Mouse (Mus musculus) neural tube, embryonic 11.5 days (tissue): ENCODE measurements at regions not wholly inside any gene's neighbourhood (a gene's known extent, or its start where the extent isn't known, plus 50 kb on each side); places are given as distances from the start of the nearest gene placed in this dataset.
A peak's percentile ranks its signal among the peaks of the same experiment; 100 is the strongest.

Experiments
- ATAC-seq: fragments of 200-750 bp; cut with Nextera tagmentation; 2 replicates; pipeline ENCODE4 v1.8.0; 2017; ENCODE audit warnings: moderate number of reproducible peaks, mild to moderate bottlenecking, moderate TSS enrichment, moderate library complexity; ENCODE audit not compliant: insufficient read depth, low FRiP score, low TSS enrichment
- DNase-seq: peaks from one replicate; pipeline ENCODE4 v3.0.0-alpha.2; 2015; ENCODE audit warnings: low spot score
- H3K27ac ChIP-seq: fragments of 300-500 bp; sonication (generic); 2 replicates; pipeline ENCODE4 v1.5.1; 2014; ENCODE audit warnings: low read depth, mild to moderate bottlenecking, low read length
- H3K27me3 ChIP-seq: fragments of 300-500 bp; sonication (generic); 2 replicates; pipeline ENCODE4 v1.6.1; 2014; ENCODE audit warnings: mild to moderate bottlenecking, low read length, mixed read lengths; ENCODE audit not compliant: control insufficient read depth, insufficient read depth
- H3K36me3 ChIP-seq: fragments of 300-500 bp; sonication (generic); 2 replicates; pipeline ENCODE4 v1.6.1; 2014; ENCODE audit warnings: mild to moderate bottlenecking, low read length, moderate library complexity, mixed read lengths; ENCODE audit not compliant: control insufficient read depth, insufficient read depth
- H3K4me1 ChIP-seq: fragments of 300-500 bp; sonication (generic); 2 replicates; pipeline ENCODE4 v1.6.1; 2014; ENCODE audit warnings: low read length, mixed read lengths; ENCODE audit not compliant: control insufficient read depth, insufficient read depth
- H3K4me2 ChIP-seq: fragments of 300-500 bp; sonication (generic); 2 replicates; pipeline ENCODE4 v1.6.1; 2014; ENCODE audit warnings: low read depth, mild to moderate bottlenecking, moderate library complexity
- H3K4me3 ChIP-seq: fragments of 300-500 bp; sonication (generic); 2 replicates; pipeline ENCODE4 v1.5.1; 2014; ENCODE audit warnings: low read depth, low read length
- H3K9ac ChIP-seq: fragments of 300-500 bp; sonication (generic); 2 replicates; pipeline ENCODE4 v1.6.1; 2014; ENCODE audit warnings: mild to moderate bottlenecking, low read length
- H3K9me3 ChIP-seq: fragments of 300-500 bp; sonication (generic); 2 replicates; pipeline ENCODE4 v1.6.1; 2016; ENCODE audit warnings: low read length; ENCODE audit not compliant: control insufficient read depth
- WGBS: fragments of 180-500 bp; shearing (Covaris S2); extraction: QIAGEN DNeasy Blood & Tissue Kit; methylation state at CpG from one replicate; pipeline ENCODE4 v1.1.7; 2014; 5-methylcytosine and 5-hydroxymethylcytosine counted together

- 52% methylated on average over 8 of the region's 8 CpGs for WGBS
- H3K9me3 ChIP-seq: no peaks in the 10 kb centered on the region
- no peak for ATAC-seq
These were observed 63.7 kb upstream of the Ctla4 start for GRCm38 (mm10) chr1:60823006-60823665.

GRCm38 (mm10) chr1:60824218-60825125 lies 62.3 kb upstream of the Ctla4 start:
- no peak overlapping the region for H3K9ac ChIP-seq

More at GRCm38 (mm10) chr1:60823006-60823665, 63.7 kb upstream of the Ctla4 start:
- H3K4me3 ChIP-seq: no peak overlapping the region
- H3K4me1 ChIP-seq: no peaks in the 10 kb centered on the region
- no peak overlapping the region for H3K27ac ChIP-seq
- H3K4me2 ChIP-seq: no peak overlapping the region
- no peak overlapping the region for H3K9ac ChIP-seq
- H3K27me3 ChIP-seq: no peaks in the 10 kb centered on the region
- H3K36me3 ChIP-seq: no peaks in the 10 kb centered on the region
- DNase-seq: peak; percentile 11

GRCm38 (mm10) chr1:60825256-60826186 lies 61.3 kb upstream of the Ctla4 start:
- ATAC-seq: no peak
- Histone ChIP-seq H3K4me2 (no peak overlapping the region), H3K9ac (no peak overlapping the region), H3K4me1 (no peaks in the 10 kb centered on the region), H3K27ac (no peak overlapping the region), H3K27me3 (no peaks in the 10 kb centered on the region), H3K36me3 (no peaks in the 10 kb centered on the region), H3K4me3 (no peak overlapping the region), H3K9me3 (no peaks in the 10 kb centered on the region)
- DNase-seq: peak; percentile 12
- WGBS: 74% methylated on average over 9 of the region's 9 CpGs

More at GRCm38 (mm10) chr1:60824218-60825125, 62.3 kb upstream of the Ctla4 start:
- Histone ChIP-seq H3K4me2 (no peak overlapping the region), H3K4me1 (no peaks in the 10 kb centered on the region), H3K9me3 (no peaks in the 10 kb centered on the region), H3K27me3 (no peaks in the 10 kb centered on the region), H3K4me3 (no peak overlapping the region), H3K27ac (no peak overlapping the region), H3K36me3 (no peaks in the 10 kb centered on the region)
- 81% methylated on average over 5 of the region's 5 CpGs for WGBS
- DNase-seq (no peak), ATAC-seq (no peak)

- H3K9me3 ChIP-seq: no peaks in the 10 kb centered on the region
- H3K4me2 ChIP-seq: no peak overlapping the region
- no peak overlapping the region for H3K27ac ChIP-seq
- no peaks in the 10 kb centered on the region for H3K36me3 ChIP-seq
- no peaks in the 10 kb centered on the region for H3K4me1 ChIP-seq
- DNase-seq (no peak), ATAC-seq (no peak)
- no peak overlapping the region for H3K9ac ChIP-seq
- no peak overlapping the region for H3K4me3 ChIP-seq
- H3K27me3 ChIP-seq: no peaks in the 10 kb centered on the region
These were observed 59.8 kb upstream of the Ctla4 start for GRCm38 (mm10) chr1:60826981-60827380.

GRCm38 (mm10) chr1:60828152-60828551 lies 58.6 kb upstream of the Ctla4 start:
- Histone ChIP-seq H3K4me3 (no peak overlapping the region), H3K4me2 (no peak overlapping the region), H3K36me3 (no peaks in the 10 kb centered on the region), H3K9me3 (no peaks in the 10 kb centered on the region), H3K4me1 (no peaks in the 10 kb centered on the region), H3K9ac (no peak overlapping the region), H3K27ac (no peak overlapping the region), H3K27me3 (no peaks in the 10 kb centered on the region)
- DNase-seq: no peak
- ATAC-seq: no peak
- WGBS: 87% methylated on average over 6 of the region's 6 CpGs

- Histone ChIP-seq H3K9me3 (no peaks in the 10 kb centered on the region), H3K36me3 (no peaks in the 10 kb centered on the region), H3K9ac (no peak overlapping the region), H3K4me3 (no peak overlapping the region), H3K27me3 (no peaks in the 10 kb centered on the region), H3K27ac (no peak overlapping the region), H3K4me2 (no peak overlapping the region), H3K4me1 (no peaks in the 10 kb centered on the region)
- WGBS: 83% methylated on average over 3 of the region's 3 CpGs
- DNase-seq (no peak), ATAC-seq (no peak)
These were observed 57.0 kb upstream of the Ctla4 start for GRCm38 (mm10) chr1:60829849-60830248.

GRCm38 (mm10) chr1:60833668-60834067 lies 53.1 kb upstream of the Ctla4 start:
- no peak for ATAC-seq
- 74% methylated on average over 2 of the region's 2 CpGs for WGBS
- no peak overlapping the region for H3K27ac ChIP-seq
- H3K9ac ChIP-seq: no peak overlapping the region
- H3K9me3 ChIP-seq: no peaks in the 10 kb centered on the region
- DNase-seq: no peak
- H3K4me1 ChIP-seq: no peaks in the 10 kb centered on the region
- H3K27me3 ChIP-seq: no peaks in the 10 kb centered on the region
- H3K4me3 ChIP-seq: no peak overlapping the region
- no peaks in the 10 kb centered on the region for H3K36me3 ChIP-seq
- H3K4me2 ChIP-seq: no peak overlapping the region
